Mouse (Mus musculus): ENCODE data around the gene Grn. TPM values are rescaled to one million over a fixed set of nuclear protein-coding genes. Genes with fewer than 3 reads are reported as not detected.

Gene Grn
- polyA plus RNA-seq, 1 experiment from 2014 or later, result 88.6 TPM

GRCm38 (mm10) chr11:102448327-102448726 is 18.2 kb downstream of the Grn start:
- Histone ChIP-seq H3K36me3 (peaks cover 6% of the 10 kb centered on the region), H3K27ac (replicated peaks) (no peak overlapping the region), H3K4me1 (replicated peaks) (peaks cover 44% of the 10 kb centered on the region), H3K4me2 (peak overlapping the region; percentile 92; the same call in 1 of the 2 replicates), H3K4me3 (no peak overlapping the region), H3K9ac (0 out of 2 replicates have a peak overlapping the region, but pooled peaks have one; percentile 12), H3K27me3 (peaks cover 42% of the 10 kb centered on the region), H3K9me3 (no peaks in the 10 kb centered on the region)
- 11% methylated on average over 8 of the region's 8 CpGs for WGBS
- no peak for ATAC-seq (ENCODE audit: low read depth)

GRCm38 (mm10) chr11:102449043-102450008 is 19.2 kb downstream of the Grn start:
- Histone ChIP-seq H3K27ac (replicated peaks) (no peak overlapping the region), H3K4me1 (replicated peaks) (peaks cover 34% of the 10 kb centered on the region), H3K9ac (no peak overlapping the region), H3K4me2 (no peak overlapping the region), H3K27me3 (peaks cover 50% of the 10 kb centered on the region), H3K9me3 (no peaks in the 10 kb centered on the region), H3K4me3 (no peak overlapping the region), H3K36me3 (no peaks in the 10 kb centered on the region)
- no peak for ATAC-seq (ENCODE audit: low read depth)
- WGBS, result 53% methylated on average over 17 of the region's 17 CpGs

GRCm38 (mm10) chr11:102453131-102453530 is 23.0 kb downstream of the Grn start:
- Histone ChIP-seq H3K36me3 (no peaks in the 10 kb centered on the region), H3K9ac (no peak overlapping the region), H3K9me3 (no peaks in the 10 kb centered on the region), H3K27ac (replicated peaks) (no peak overlapping the region), H3K27me3 (peaks cover 71% of the 10 kb centered on the region), H3K4me3 (no peak overlapping the region), H3K4me2 (no peak overlapping the region), H3K4me1 (replicated peaks) (peaks cover 23% of the 10 kb centered on the region)
- 22% methylated on average over 10 of the region's 10 CpGs for WGBS
- no peak for ATAC-seq (ENCODE audit: low read depth)

- Histone ChIP-seq H3K27me3 (peaks cover 53% of the 10 kb centered on the region), H3K9ac (peak overlapping the region; percentile 69), H3K27ac (replicated peaks) (0 out of 2 replicates have a peak overlapping the region, but pooled peaks have one; percentile 9), H3K36me3 (no peaks in the 10 kb centered on the region), H3K9me3 (no peaks in the 10 kb centered on the region), H3K4me3 (peak overlapping the region; percentile 47), H3K4me2 (peak overlapping the region; percentile 69), H3K4me1 (replicated peaks) (peaks cover 17% of the 10 kb centered on the region)
- WGBS, result under 1% methylated on average over 40 of the region's 40 CpGs
- ATAC-seq (ENCODE audit: low read depth), result peak; percentile 92
Measured at GRCm38 (mm10) chr11:102455740-102456396, 25.8 kb downstream of the Grn start.

GRCm38 (mm10) chr11:102460541-102460940 is 30.4 kb downstream of the Grn start:
- peaks cover 11% of the 10 kb centered on the region for H3K4me1 ChIP-seq (replicated peaks)
- ATAC-seq (ENCODE audit: low read depth), result no peak
- H3K27ac ChIP-seq (replicated peaks), result no peak overlapping the region
- no peaks in the 10 kb centered on the region for H3K9me3 ChIP-seq
- H3K4me3 ChIP-seq, result no peak overlapping the region
- H3K36me3 ChIP-seq, result no peaks in the 10 kb centered on the region
- H3K9ac ChIP-seq, result no peak overlapping the region
- H3K4me2 ChIP-seq, result no peak overlapping the region
- WGBS, result 56% methylated on average over 16 of the region's 16 CpGs
- H3K27me3 ChIP-seq, result peaks cover 32% of the 10 kb centered on the region

GRCm38 (mm10) chr11:102461764-102462163 is 31.6 kb downstream of the Grn start:
- peaks cover 13% of the 10 kb centered on the region for H3K4me1 ChIP-seq (replicated peaks)
- no peak overlapping the region for H3K4me2 ChIP-seq
- no peak overlapping the region for H3K9ac ChIP-seq
- H3K4me3 ChIP-seq, result no peak overlapping the region
- no peaks in the 10 kb centered on the region for H3K9me3 ChIP-seq
- 87% methylated on average over 3 of the region's 3 CpGs for WGBS
- ATAC-seq (ENCODE audit: low read depth), result no peak
- peaks cover 31% of the 10 kb centered on the region for H3K27me3 ChIP-seq
- no peaks in the 10 kb centered on the region for H3K36me3 ChIP-seq
- H3K27ac ChIP-seq (replicated peaks), result no peak overlapping the region

- ATAC-seq (ENCODE audit: low read depth), result no peak
- Histone ChIP-seq H3K4me2 (no peak overlapping the region), H3K36me3 (no peaks in the 10 kb centered on the region), H3K27me3 (peaks cover 11% of the 10 kb centered on the region), H3K4me3 (no peak overlapping the region), H3K9me3 (no peaks in the 10 kb centered on the region), H3K9ac (no peak overlapping the region), H3K27ac (replicated peaks) (no peak overlapping the region), H3K4me1 (replicated peaks) (peaks cover 24% of the 10 kb centered on the region)
- WGBS, result 92% methylated on average over 6 of the region's 6 CpGs
Measured at GRCm38 (mm10) chr11:102464901-102465300, 34.8 kb downstream of the Grn start.

- Histone ChIP-seq H3K9me3 (no peaks in the 10 kb centered on the region), H3K27ac (replicated peaks) (0 out of 2 replicates have a peak overlapping the region, but pooled peaks have one; percentile 5), H3K4me3 (no peak overlapping the region), H3K4me2 (peak overlapping the region; percentile 33; the same call in 1 of the 2 replicates), H3K36me3 (no peaks in the 10 kb centered on the region), H3K4me1 (replicated peaks) (peaks cover 24% of the 10 kb centered on the region), H3K9ac (no peak overlapping the region), H3K27me3 (peaks cover 10% of the 10 kb centered on the region)
- WGBS, result 10% methylated on average over 26 of the region's 26 CpGs
- ATAC-seq (ENCODE audit: low read depth), result no peak
Measured at GRCm38 (mm10) chr11:102465713-102466436, 35.8 kb downstream of the Grn start.

- Histone ChIP-seq H3K27ac (replicated peaks) (peak overlapping the region; percentile 49; the same call in 1 of the 2 replicates), H3K27me3 (peaks cover 10% of the 10 kb centered on the region), H3K9me3 (no peaks in the 10 kb centered on the region), H3K4me2 (peak overlapping the region; percentile 78), H3K4me3 (peak overlapping the region; percentile 36), H3K9ac (peak overlapping the region; percentile 66), H3K36me3 (no peaks in the 10 kb centered on the region), H3K4me1 (replicated peaks) (peaks cover 24% of the 10 kb centered on the region)
- WGBS, result under 1% methylated on average over 37 of the region's 37 CpGs
- ATAC-seq (ENCODE audit: low read depth), result peak; percentile 91
Measured at GRCm38 (mm10) chr11:102467041-102467631, 37.0 kb downstream of the Grn start.

- H3K9ac ChIP-seq, result no peak within 1 kb of the TSS
- no peak within 1 kb of the TSS for H3K4me2 ChIP-seq
- peaks cover 9% of the 10 kb centered on the region for H3K27me3 ChIP-seq
- ATAC-seq (ENCODE audit: low read depth), result no peak
- no peak within 1 kb of the TSS for H3K27ac ChIP-seq (replicated peaks)
- no peak within 1 kb of the TSS for H3K4me3 ChIP-seq
- H3K9me3 ChIP-seq, result no peaks in the 10 kb centered on the region
- peaks cover 6% of the 10 kb centered on the region for H3K36me3 ChIP-seq
- peaks cover 24% of the 10 kb centered on the region for H3K4me1 ChIP-seq (replicated peaks)
- WGBS, result 61% methylated on average over 11 of the region's 11 CpGs
Measured at GRCm38 (mm10) chr11:102469648-102470357, 39.7 kb downstream of the Grn start, which contains the start of gene Itga2b. Itga2b (minus strand) TSS chr11:102470122.

- Histone ChIP-seq H3K9ac (no peak overlapping the region), H3K36me3 (peaks cover 53% of the 10 kb centered on the region), H3K9me3 (no peaks in the 10 kb centered on the region), H3K4me1 (replicated peaks) (no peaks in the 10 kb centered on the region), H3K27me3 (no peaks in the 10 kb centered on the region), H3K4me2 (no peak overlapping the region), H3K4me3 (no peak overlapping the region), H3K27ac (replicated peaks) (no peak overlapping the region)
- WGBS, result 85% methylated on average over 3 of the region's 3 CpGs
- ATAC-seq (ENCODE audit: low read depth), result no peak
Measured at GRCm38 (mm10) chr11:102475027-102475426, 44.9 kb downstream of the Grn start.
